ENCODE assay signal across 1 mouse cellular context in the genomic region with DNA sequence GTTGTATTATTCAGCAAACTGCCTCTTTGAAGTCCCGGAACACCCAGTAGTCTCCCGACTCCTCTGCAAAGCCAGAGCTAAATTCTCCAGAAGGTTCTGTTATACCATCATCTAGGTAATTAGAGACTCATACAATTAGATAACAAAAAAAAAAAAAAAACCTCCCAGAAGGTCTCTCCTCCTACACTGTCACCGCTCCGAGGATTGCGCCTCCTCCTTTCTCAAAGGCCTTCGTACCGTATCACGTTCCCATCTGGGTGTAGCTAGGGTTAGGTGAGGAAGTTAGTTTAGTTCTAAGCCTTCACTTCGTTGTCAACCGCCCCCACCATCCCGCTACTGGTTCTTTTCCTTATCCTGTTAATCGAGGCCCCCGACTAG.
TF ChIP-seq lines count a peak whose summit lies in the region.

No protein-coding gene starts in this region.

TF ChIP-seq in MEL, 35 proteins besides CTCF, POLR2A, EP300 and RAD21 (continued from another document):
- TF ChIP-seq ZMIZ1 (IDR thresholded peaks at IDR 0.05; ENCODE audit: low read depth, low read length) (0 out of 2 replicates have a peak, but pooled peaks have one; percentile 62), RCOR1 (IDR thresholded peaks at IDR 0.05; ENCODE audit: low read depth, low read length) (peak; percentile 31; the same call in 1 of the 2 replicates), MYC (IDR thresholded peaks at IDR 0.05; ENCODE audit: low read depth, low read length) (peak; percentile 57; the same call in 1 of the 2 replicates), NELFE (IDR thresholded peaks at IDR 0.05; ENCODE audit: low read depth, low read length) (peak; percentile 31), POLR2AphosphoS2 (IDR thresholded peaks at IDR 0.05; ENCODE audit: low read length) (no peak), ETS1 (IDR thresholded peaks at IDR 0.05; ENCODE audit: low read depth, low read length) (peak; percentile 50; the same call in 1 of the 2 replicates), MAZ (IDR thresholded peaks at IDR 0.05; ENCODE audit: low read depth, low read length) (peak; percentile 58; the same call in 1 of the 2 replicates), USF1 (IDR thresholded peaks at IDR 0.05; ENCODE audit: low read depth, low read length) (peak; percentile 47; the same call in 1 of the 2 replicates), ZNF384 (IDR thresholded peaks at IDR 0.05; ENCODE audit: low read depth, low read length) (peak; percentile 98), ZC3H11A (IDR thresholded peaks at IDR 0.05; ENCODE audit: low read depth, low read length) (no peak), UBTF (IDR thresholded peaks at IDR 0.05; ENCODE audit: borderline replicate concordance, insufficient read depth, low read depth, low read length) (no peak), E2F4 (IDR thresholded peaks at IDR 0.05; ENCODE audit: borderline replicate concordance, low read depth, low read length) (no peak; the same call in none of the 2 replicates), GATA1 (IDR thresholded peaks at IDR 0.05; ENCODE audit: low read depth, low read length) (peak; percentile 70), KAT2A (conservative IDR thresholded peaks at IDR 0.05; ENCODE audit: low read depth, low read length) (no peak), MYB (IDR thresholded peaks at IDR 0.05; ENCODE audit: low read depth, low read length) (peak; percentile 57), TCF12 (IDR thresholded peaks at IDR 0.05; ENCODE audit: low read depth, low read length) (peak; percentile 41), MAFK (IDR thresholded peaks at IDR 0.05; ENCODE audit: borderline replicate concordance, low read depth, low read length) (0 out of 2 replicates have a peak, but pooled peaks have one; percentile 46), SMC3 (IDR thresholded peaks at IDR 0.05; ENCODE audit: low read depth, low read length) (no peak), MAX (IDR thresholded peaks at IDR 0.05; ENCODE audit: low read length) (peak; percentile 82), NRF1 (IDR thresholded peaks at IDR 0.05; ENCODE audit: insufficient read depth, low read depth, low read length, poor library complexity, severe bottlenecking) (no peak)
TF ChIP-seq in MEL: peak in this region for 20.
